ENCODE assay signal across 26 mouse cellular contexts in the genomic region with DNA sequence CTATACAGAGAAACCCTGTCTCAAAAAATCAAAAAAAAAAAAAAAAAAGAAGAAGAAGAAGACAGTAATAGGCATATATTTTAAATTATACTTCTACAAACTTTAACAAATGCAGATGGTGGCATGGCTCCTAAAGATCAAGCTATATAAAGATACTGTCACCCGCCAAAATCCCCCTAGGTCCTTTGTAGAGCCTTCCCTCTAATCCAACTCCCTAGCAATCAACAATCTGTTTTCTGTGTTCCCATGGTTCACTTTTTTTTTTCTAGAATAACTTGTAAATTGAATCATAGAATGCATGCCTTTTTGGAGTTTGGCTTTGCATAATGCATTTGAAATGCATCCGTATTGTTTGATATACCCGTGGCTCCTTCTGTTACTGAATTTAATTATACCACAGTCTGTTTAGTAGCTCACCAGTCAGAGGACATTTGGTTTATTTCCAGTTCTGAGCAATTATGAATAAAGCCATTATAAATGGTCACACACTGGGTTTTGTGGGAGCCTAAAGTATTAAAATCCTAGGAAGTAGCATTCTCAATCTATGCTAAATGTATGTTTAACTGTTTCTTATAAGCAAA. TPM values are rescaled to one million over a fixed set of nuclear protein-coding genes. Genes with fewer than 3 reads are reported as not detected.
DNase-seq lines count a peak whose midpoint lies in the region; ATAC-seq and TF ChIP-seq lines count a peak whose summit lies in the region.
"Had no signal": no experiment of that assay in that cellular context is flagged by ENCODE, and none has a peak within 500 bp of the region (broad histone marks: within the 10 kb centered on the region; RNA-seq: fewer than 3 reads in every experiment).

No protein-coding gene starts in this region.

- H3K9ac ChIP-seq in forebrain, embryonic 16.5 days (replicated peaks; ENCODE audit: low read depth, low read length) = no peak overlapping the region
- no peak overlapping the region for H3K9ac ChIP-seq in forebrain, embryonic 12.5 days
- no peak overlapping the region for H3K9ac ChIP-seq in midbrain, embryonic 11.5 days (ENCODE audit: low read length)
- H3K9ac ChIP-seq in midbrain, embryonic 16.5 days (ENCODE audit: low read depth, low read length) = no peak overlapping the region
- H3K9ac ChIP-seq: embryonic facial prominence, embryonic 12.5 days; embryonic facial prominence, embryonic 15.5 days; heart, embryonic 12.5 days; heart, embryonic 15.5 days; hindbrain, embryonic 13.5 days; intestine, embryonic 15.5 days had no signal

- H3K27ac ChIP-seq in forebrain, embryonic 16.5 days (ENCODE audit: low read length) = peak overlapping the region; percentile 2; the same call in 1 of the 2 replicates
- no peak overlapping the region for H3K27ac ChIP-seq in forebrain, embryonic 12.5 days
- no peak overlapping the region for H3K27ac ChIP-seq in midbrain, embryonic 11.5 days (ENCODE audit: low read depth, low read length)
- no peak overlapping the region for H3K27ac ChIP-seq in midbrain, embryonic 16.5 days (ENCODE audit: low read length)
- H3K27ac ChIP-seq: embryonic facial prominence, embryonic 12.5 days; embryonic facial prominence, embryonic 15.5 days; heart, embryonic 15.5 days; hindbrain, embryonic 10.5 days; hindbrain, embryonic 13.5 days; intestine, embryonic 15.5 days had no signal

- WGBS in forebrain, embryonic 16.5 days = 55% methylated on average over 3 of the region's 3 CpGs
- 79% methylated on average over 3 of the region's 3 CpGs for WGBS in forebrain, embryonic 12.5 days
- WGBS in midbrain, embryonic 11.5 days = 83% methylated on average over 3 of the region's 3 CpGs
- 41% methylated on average over 3 of the region's 3 CpGs for WGBS in midbrain, embryonic 16.5 days

- TF ChIP-seq CTCF in brain, embryonic 14.5 days (IDR thresholded peaks at IDR 0.05; ENCODE audit: borderline replicate concordance, extremely low read depth, insufficient read depth, insufficient read length) = no peak

- no peak for TF ChIP-seq POLR2A in brain, embryonic 14.5 days (IDR thresholded peaks at IDR 0.05; ENCODE audit: borderline replicate concordance, extremely low read depth, insufficient read depth, insufficient read length, poor library complexity, severe bottlenecking)

- no peak overlapping the region for H3K4me2 ChIP-seq in forebrain, embryonic 16.5 days (ENCODE audit: low read length)
- no peak overlapping the region for H3K4me2 ChIP-seq in forebrain, embryonic 12.5 days
- no peak overlapping the region for H3K4me2 ChIP-seq in midbrain, embryonic 11.5 days
- H3K4me2 ChIP-seq in midbrain, embryonic 16.5 days (ENCODE audit: low read length) = no peak overlapping the region
- H3K4me2 ChIP-seq: embryonic facial prominence, embryonic 12.5 days; embryonic facial prominence, embryonic 15.5 days; heart, embryonic 12.5 days; heart, embryonic 15.5 days; hindbrain, embryonic 13.5 days; intestine, embryonic 15.5 days had no signal

- H3K9me3 ChIP-seq in forebrain, embryonic 16.5 days (ENCODE audit: control insufficient read depth, low read length) = no peaks in the 10 kb centered on the region
- H3K9me3 ChIP-seq in forebrain, embryonic 12.5 days = no peaks in the 10 kb centered on the region
- H3K9me3 ChIP-seq in midbrain, embryonic 11.5 days (ENCODE audit: control insufficient read depth, low read length) = no peaks in the 10 kb centered on the region
- no peaks in the 10 kb centered on the region for H3K9me3 ChIP-seq in midbrain, embryonic 16.5 days (replicated peaks; ENCODE audit: control insufficient read depth, low read length, poor library complexity, severe bottlenecking)
- H3K9me3 ChIP-seq: embryonic facial prominence, embryonic 12.5 days; embryonic facial prominence, embryonic 15.5 days; heart, embryonic 12.5 days; heart, embryonic 15.5 days; hindbrain, embryonic 10.5 days; hindbrain, embryonic 13.5 days; intestine, embryonic 15.5 days had no signal

- no peak overlapping the region for H3K4me3 ChIP-seq in forebrain, embryonic 16.5 days (replicated peaks; ENCODE audit: low read length)
- H3K4me3 ChIP-seq in forebrain, embryonic 12.5 days (replicated peaks) = no peak overlapping the region
- H3K4me3 ChIP-seq in midbrain, embryonic 11.5 days (ENCODE audit: low read depth, low read length) = no peak overlapping the region
- H3K4me3 ChIP-seq in midbrain, embryonic 16.5 days (ENCODE audit: low read depth, low read length) = no peak overlapping the region
- H3K4me3 ChIP-seq: embryonic facial prominence, embryonic 12.5 days; embryonic facial prominence, embryonic 15.5 days; heart, embryonic 12.5 days; heart, embryonic 15.5 days; hindbrain, embryonic 10.5 days; hindbrain, embryonic 13.5 days; intestine, embryonic 15.5 days had no signal

- no peaks in the 10 kb centered on the region for H3K36me3 ChIP-seq in forebrain, embryonic 16.5 days (ENCODE audit: control insufficient read depth, insufficient read depth)
- H3K36me3 ChIP-seq in forebrain, embryonic 12.5 days (replicated peaks) = no peaks in the 10 kb centered on the region
- H3K36me3 ChIP-seq in midbrain, embryonic 11.5 days (ENCODE audit: control insufficient read depth, insufficient read depth, low read length) = no peaks in the 10 kb centered on the region
- H3K36me3 ChIP-seq in midbrain, embryonic 16.5 days (ENCODE audit: control insufficient read depth, insufficient read depth, low read length) = no peaks in the 10 kb centered on the region
- H3K36me3 ChIP-seq: embryonic facial prominence, embryonic 12.5 days; embryonic facial prominence, embryonic 15.5 days; heart, embryonic 12.5 days; heart, embryonic 15.5 days; hindbrain, embryonic 10.5 days; hindbrain, embryonic 13.5 days; intestine, embryonic 15.5 days had no signal

- DNase-seq in midbrain, embryonic 11.5 days (ENCODE audit: low spot score, missing footprints) = peak; percentile 2
- peak; percentile 35 for DNase-seq in brain, embryonic 14.5 days (ENCODE audit: low read depth)
- no peak for DNase-seq in retina, postnatal 1 day
- DNase-seq: adrenal gland, adult 2 months; adrenal gland, postnatal 14 days; cerebellum, adult 11 months; cerebellum, adult 2 months; cerebellum, adult 9-11 months; cerebellum, postnatal 25 days; gastrocnemius, postnatal 25 days; heart, adult 18-20 months; heart, postnatal 10 days; heart, postnatal 36 days; kidney, adult 11 months had no signal

- H3K4me1 ChIP-seq in forebrain, embryonic 16.5 days (replicated peaks; ENCODE audit: control insufficient read depth, insufficient read depth, low read length) = no peaks in the 10 kb centered on the region
- H3K4me1 ChIP-seq in forebrain, embryonic 12.5 days = no peaks in the 10 kb centered on the region
- H3K4me1 ChIP-seq in midbrain, embryonic 11.5 days (ENCODE audit: control insufficient read depth, insufficient read depth, low read length) = no peaks in the 10 kb centered on the region
- H3K4me1 ChIP-seq in midbrain, embryonic 16.5 days (ENCODE audit: control insufficient read depth, insufficient read depth, low read length) = no peaks in the 10 kb centered on the region
- H3K4me1 ChIP-seq: embryonic facial prominence, embryonic 12.5 days; embryonic facial prominence, embryonic 15.5 days; heart, embryonic 12.5 days; heart, embryonic 15.5 days; hindbrain, embryonic 13.5 days; intestine, embryonic 15.5 days had no signal

- H3K27me3 ChIP-seq in forebrain, embryonic 16.5 days (replicated peaks; ENCODE audit: control insufficient read depth, insufficient read depth, low read length) = no peaks in the 10 kb centered on the region
- H3K27me3 ChIP-seq in forebrain, embryonic 12.5 days = no peaks in the 10 kb centered on the region
- H3K27me3 ChIP-seq in midbrain, embryonic 11.5 days (ENCODE audit: control insufficient read depth, insufficient read depth, low read length) = no peaks in the 10 kb centered on the region
- H3K27me3 ChIP-seq in midbrain, embryonic 16.5 days (ENCODE audit: control insufficient read depth, insufficient read depth, low read depth, low read length) = no peaks in the 10 kb centered on the region
- H3K27me3 ChIP-seq: embryonic facial prominence, embryonic 12.5 days; embryonic facial prominence, embryonic 15.5 days; heart, embryonic 12.5 days; heart, embryonic 15.5 days; hindbrain, embryonic 13.5 days; intestine, embryonic 15.5 days had no signal

- ATAC-seq in forebrain, embryonic 16.5 days = peak; percentile 79
- no peak for ATAC-seq in forebrain, embryonic 12.5 days (ENCODE audit: low FRiP score)
- ATAC-seq in midbrain, embryonic 11.5 days (ENCODE audit: low FRiP score) = no peak
- no peak for ATAC-seq in midbrain, embryonic 16.5 days
- ATAC-seq: CD4-positive, CD25-positive, alpha-beta regulatory T cell, adult 4 months; hindbrain, embryonic 16.5 days; intestine, embryonic 15.5 days had no signal

RNA-seq across cellular contexts. Expression of gene Kif16b, which starts 9.6 kb away (rescaled TPM):
- polyA plus RNA-seq in forebrain, embryonic 16.5 days (2015; fragmentation: Nextera tagmentation; extraction: Ambion mirVana) = 2.7 and 3.3 TPM in 2 replicates
- polyA plus RNA-seq in forebrain, embryonic 12.5 days (2016; fragmentation: Nextera tagmentation; extraction: Ambion mirVana) = 6.5 and 7.3 TPM in 2 replicates
- polyA plus RNA-seq in midbrain, embryonic 11.5 days (2014; fragmentation: Nextera tagmentation; extraction: Ambion mirVana) = 5.2 and 6.4 TPM in 2 replicates
- polyA plus RNA-seq in midbrain, embryonic 16.5 days (2015; fragmentation: Nextera tagmentation; extraction: Ambion mirVana) = 3.6 and 4.2 TPM in 2 replicates
- 4.2 and 6.8 TPM in 2 replicates for polyA plus RNA-seq in brain, embryonic 14.5 days (2012; rRNA removed)
